Mouse (Mus musculus) adrenal gland, postnatal 4 days (tissue): ENCODE data around the gene Krt18. TPM values are rescaled to one million over a fixed set of nuclear protein-coding genes. Genes with fewer than 3 reads are reported as not detected.
"Not testable (repeated sequence)": the region's sequence is repeated elsewhere in the genome, so short reads cannot be mapped to it uniquely, and the experiment has no call there.

Experiments
- DNase-seq, 2 experiments: peaks; one replicate each; pipeline ENCODE4 v3.0.0; 2021 to 2022; ENCODE audit warnings: low spot score in 2 of 2, mixed read lengths in 2 of 2
- long read RNA-seq, 2 experiments: library from polyadenylated mRNA; stranded (forward); transcript quantifications; one replicate each; pipeline ENCODE4 v2.0.0; 2021
- total RNA-seq, 2 experiments: library from RNA; stranded (reverse); gene quantifications; 2 replicates each; pipeline ENCODE4 v1.2.3; 2021

The Krt18 gene
- 10 to 100 TPM; 17.3 to 22.9 TPM for total RNA-seq
- long read RNA-seq, experiment 1, transcript Krt18-201 (7 exons, 1,437 nt), result major isoform, 35 of 38 reads
- long read RNA-seq, experiment 1, partial matches to known transcripts, result 2 of 38 reads
- long read RNA-seq, experiment 1, other reads (novel, unspliced or antisense), result 1 of 38 reads
- long read RNA-seq, experiment 2, transcript Krt18-201 (7 exons, 1,437 nt), result major isoform, 27 of 30 reads
- long read RNA-seq, experiment 2, partial matches to known transcripts, result 2 of 30 reads
- long read RNA-seq, experiment 2, other reads (novel, unspliced or antisense), result 1 of 30 reads

- DNase-seq, result no peak
Measured at GRCm38 (mm10) chr15:102028040-102028439, at the start of gene Krt18. Gene Krt18, plus strand, starts transcription at chr15:102028180.

- no peak for DNase-seq
Measured at GRCm38 (mm10) chr15:101980849-101981248, 47.1 kb upstream of the Krt18 start.

DNA sequence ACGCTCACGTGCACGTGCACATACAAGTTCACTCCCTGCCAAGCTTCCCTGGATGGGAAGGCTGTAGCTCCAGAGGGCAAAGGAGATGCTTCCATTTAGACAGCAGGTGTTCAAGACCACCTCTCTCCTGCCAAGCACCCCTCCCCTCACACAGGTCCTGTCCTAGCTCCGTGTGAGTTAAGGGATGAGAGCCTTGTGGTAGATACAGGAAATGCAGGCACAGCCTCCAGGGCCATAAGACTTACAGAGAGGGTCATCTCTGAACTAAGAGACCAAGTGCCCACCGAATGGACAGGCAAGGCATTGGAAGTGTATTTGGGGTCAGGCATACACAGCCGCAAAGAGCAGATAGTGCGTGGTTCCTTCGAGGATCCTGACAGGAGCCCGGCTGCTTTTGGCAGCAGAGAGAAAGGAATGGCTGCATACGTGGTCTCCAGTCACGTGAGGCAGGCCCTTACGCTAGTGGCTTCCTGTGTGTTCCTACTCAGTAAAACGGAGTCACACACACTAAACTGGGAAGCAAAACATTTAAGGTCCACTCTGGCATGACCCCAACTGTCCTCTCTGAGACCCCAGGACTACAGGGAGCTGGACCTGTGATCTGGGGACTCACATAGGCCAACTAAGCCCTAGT lies 44.5 kb upstream of the Krt18 start:
- DNase-seq, result no peak

DNA sequence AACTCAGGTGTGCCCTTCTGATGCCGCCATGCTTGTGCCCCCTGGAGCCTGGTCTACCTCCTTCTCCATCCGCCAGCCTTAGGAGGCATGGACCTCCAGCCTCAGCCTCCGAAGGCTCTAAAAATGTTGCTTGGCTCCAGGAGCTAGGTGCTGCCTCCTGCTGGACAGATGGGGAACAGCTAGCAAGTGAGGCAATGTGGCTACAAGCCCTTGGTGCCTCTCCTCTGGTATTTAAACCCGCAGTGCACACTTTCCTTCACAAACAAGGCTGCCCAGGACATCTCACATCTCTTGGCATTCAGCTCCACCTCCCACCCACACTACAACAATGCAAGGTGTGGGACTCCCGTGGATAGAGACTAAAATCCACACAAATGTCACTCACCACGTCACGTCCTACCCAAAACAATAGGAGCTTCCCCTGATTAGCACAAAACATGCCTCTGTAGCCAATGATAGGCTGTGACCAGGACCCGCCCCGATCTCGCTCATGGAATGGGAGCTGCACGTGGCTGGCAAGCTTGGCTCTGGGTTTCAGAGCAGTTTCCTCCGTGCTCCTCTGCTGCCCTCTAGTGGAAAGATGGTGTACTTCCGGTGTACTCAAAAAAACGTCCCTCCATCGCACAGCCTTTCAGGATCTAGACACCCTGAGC lies 43.9 kb upstream of the Krt18 start:
- DNase-seq, result peak; percentile 74 to 80

DNA sequence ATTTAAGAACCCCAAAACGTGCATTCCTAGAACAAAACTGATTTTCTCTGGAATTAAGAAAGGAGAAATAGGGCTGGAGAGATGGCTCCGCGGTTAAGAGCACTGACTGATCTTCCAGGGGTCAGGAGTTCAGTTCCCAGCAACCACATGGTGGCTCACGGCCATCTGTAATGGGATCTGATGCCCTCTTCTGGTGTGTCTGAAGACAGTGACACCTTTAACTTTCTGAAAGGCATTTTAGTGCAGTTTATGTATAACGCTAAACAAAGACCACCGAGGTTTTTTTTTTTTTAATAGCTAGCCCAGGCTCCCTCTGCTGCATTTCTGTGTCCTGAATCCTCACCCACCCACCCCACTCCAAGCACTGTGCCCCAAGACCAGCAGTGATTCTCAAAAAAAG lies 43.2 kb upstream of the Krt18 start:
- DNase-seq, result no peak

- DNase-seq, result peak; percentile 63 to 78
Measured at GRCm38 (mm10) chr15:101988119-101988518, 39.9 kb upstream of the Krt18 start.

GRCm38 (mm10) chr15:101988714-101989113 lies 39.3 kb upstream of the Krt18 start:
- DNase-seq, result no peak

- no peak for DNase-seq
Measured at GRCm38 (mm10) chr15:101990946-101991345, 37.0 kb upstream of the Krt18 start.

DNA sequence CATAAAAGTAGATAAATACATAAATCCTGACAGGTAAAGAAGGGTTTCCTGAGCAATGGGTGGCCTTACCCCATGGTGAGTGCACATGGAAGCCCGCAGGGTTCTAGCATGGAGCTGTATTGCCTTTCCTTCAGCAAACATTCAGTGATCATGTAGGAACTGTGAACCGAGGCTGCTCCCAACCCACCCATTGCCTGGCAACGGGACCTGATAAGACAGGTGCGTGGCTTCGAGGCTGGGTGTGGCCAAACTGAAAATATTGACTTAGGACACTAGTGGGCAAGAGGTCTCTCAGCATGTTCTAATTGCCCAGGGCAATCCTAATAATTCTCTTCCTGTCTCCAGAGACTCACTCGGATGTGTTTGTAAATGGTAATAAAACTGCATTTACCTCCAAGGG lies 33.6 kb upstream of the Krt18 start:
- DNase-seq, result no peak

DNA sequence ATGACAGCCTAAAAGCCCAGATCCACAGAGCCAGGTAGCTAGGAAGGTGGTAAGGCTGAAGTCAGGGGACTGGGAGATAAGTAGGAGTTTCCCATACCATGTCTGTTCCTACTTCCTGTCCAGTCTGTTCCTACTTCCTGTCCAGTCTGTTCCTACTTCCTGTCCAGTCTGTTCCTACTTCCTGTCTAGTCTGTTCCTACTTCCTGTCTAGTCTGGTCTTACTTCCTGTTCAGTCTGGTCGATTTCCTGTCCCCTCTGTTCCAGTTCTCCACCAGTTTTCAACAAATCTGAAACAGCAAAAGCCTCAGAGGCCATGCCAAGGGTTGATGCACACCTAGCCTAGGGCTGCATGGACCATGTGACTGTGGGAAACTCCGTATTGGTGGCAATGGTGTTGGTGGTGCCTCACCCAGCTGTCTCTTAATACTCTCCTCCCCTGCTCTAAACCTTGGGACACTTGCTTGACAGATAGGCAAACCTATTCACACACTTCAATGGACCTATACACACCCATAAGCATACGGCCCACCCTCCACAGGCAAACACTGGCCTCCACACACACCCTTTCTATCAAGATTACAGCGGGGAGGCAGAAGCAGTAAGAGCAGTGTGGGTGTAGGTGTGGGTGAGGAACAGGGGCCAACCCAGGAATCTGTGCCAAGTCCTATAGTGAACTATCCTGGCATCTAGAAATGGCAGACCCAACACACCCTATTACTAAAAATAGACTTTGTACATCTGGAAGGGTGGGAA lies 32.3 kb upstream of the Krt18 start:
- no peak for DNase-seq

DNA sequence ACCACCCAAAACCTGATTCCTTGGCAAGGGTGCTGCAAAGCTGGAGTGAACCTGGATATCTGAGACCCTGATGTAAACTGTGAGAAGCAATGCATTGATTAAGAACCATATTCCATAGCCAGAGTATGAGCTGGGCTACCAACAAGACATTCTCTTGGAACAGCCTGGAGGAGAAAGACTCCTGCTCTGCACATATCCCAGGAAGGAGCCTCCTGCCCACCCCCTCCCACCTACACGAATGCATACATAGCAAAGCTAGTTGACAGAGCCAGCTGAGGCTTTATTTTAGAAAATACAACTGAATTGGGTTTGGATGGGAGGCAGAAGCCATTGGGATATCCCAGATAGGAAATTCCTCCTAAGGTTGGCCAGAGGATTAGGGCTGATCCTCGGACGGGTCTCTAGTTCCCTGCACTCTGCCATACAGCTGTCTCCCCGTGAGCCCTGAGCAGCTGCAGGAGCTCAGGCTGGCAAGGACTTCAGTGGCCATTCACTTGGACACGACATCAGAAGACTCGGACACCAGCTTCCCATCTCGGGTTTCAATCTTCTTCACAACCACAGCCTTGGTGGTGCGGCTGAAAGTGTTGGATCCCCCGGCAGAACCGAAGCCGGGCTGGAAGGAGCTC lies 31.4 kb upstream of the Krt18 start:
- DNase-seq, result not testable (repeated sequence)

DNA sequence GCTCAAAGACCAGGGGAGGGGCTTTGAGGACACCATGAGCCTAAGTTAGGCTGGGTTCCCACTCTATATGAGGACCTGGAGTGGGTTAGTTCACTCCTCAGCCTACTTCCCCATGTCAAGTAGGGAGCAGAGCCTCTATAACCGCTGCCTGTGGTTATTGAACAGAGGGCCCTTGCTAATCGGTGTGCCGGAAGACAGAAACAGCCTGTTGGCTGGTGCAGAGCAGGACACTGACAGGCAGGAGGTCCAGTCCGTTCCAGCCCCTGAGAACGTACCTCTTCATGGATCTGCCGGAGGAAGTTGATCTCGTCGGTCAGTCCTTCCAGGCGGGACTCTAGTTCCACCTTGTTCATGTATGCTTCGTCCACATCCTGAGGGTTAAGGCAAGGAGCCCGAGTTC lies 28.8 kb upstream of the Krt18 start:
- no peak for DNase-seq

GRCm38 (mm10) chr15:101999676-102000335 lies 28.2 kb upstream of the Krt18 start:
- no peak for DNase-seq

DNA sequence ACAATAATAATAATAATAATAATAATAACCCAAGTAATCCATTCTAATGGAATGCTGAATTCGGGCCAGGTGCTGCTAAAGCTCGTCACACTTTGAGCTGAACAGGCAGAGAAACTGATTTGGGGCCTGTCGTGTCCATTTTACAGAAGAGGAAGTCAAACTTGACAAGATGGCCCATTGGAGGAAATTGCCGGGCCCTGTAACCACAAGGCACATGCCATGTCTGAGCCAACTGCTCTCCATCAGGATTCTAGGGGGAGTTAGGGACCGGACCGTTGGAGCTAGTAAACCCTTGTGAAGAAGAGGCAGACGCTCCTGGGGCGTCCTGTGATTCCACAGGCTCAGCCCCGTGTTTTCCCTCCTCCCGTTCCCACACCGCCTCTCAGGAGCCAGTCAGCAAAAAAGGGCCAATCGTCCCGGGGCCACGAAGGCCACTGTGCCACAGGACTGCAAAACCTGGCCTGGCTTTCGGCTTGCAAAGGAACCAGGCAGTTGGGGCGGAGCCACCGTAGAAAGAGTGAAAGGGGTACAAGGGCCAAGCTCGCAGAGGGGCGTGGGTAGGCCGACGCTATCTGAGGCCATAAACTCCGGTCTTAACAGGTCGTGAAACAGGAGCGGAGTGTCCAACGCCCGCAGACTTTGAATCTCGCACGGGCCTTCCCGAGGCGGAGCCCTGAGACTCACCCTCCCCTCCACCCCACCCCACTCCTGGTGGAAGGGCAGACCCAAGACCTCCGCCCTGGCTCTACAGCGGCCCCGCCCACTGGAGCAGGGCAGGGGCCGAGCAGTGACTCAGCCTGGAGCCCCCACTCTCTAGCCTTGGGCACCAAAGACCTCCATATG lies 25.1 kb upstream of the Krt18 start:
- peak; percentile 23 to 58 for DNase-seq

- no peak for DNase-seq
Measured at GRCm38 (mm10) chr15:102003516-102003915, 24.5 kb upstream of the Krt18 start.

- no peak for DNase-seq
Measured at GRCm38 (mm10) chr15:102004189-102004588, 23.8 kb upstream of the Krt18 start, which contains the start of gene Krt8. Gene Krt8, minus strand, starts transcription at chr15:102004482.

GRCm38 (mm10) chr15:102005290-102005689 lies 22.7 kb upstream of the Krt18 start:
- no peak for DNase-seq

DNA sequence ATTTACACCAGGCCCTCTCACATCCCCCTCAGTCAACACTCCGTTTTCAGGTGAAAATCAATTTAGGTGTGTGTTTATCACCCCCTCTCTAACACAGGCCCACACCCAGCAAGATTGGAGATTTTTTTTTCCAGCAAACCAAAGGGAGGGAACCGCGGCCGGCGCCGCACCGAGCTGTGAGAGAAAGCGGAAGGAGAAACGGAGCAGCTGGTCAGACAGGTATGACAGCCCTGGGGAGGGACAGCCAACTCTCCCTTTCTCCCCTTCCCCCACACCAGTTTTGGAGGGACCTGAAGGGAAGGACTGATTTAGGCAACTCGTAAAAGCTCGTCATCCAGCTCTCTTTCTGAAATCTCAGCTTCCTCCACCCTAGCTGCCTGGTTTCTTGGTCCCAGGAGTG lies 21.7 kb upstream of the Krt18 start:
- DNase-seq, result no peak
